Mouse (Mus musculus): ENCODE data around the gene Mylip. TPM values are rescaled to one million over a fixed set of nuclear protein-coding genes. Genes with fewer than 3 reads are reported as not detected.
A peak's percentile ranks its signal among the peaks of the same experiment; 100 is the strongest.

Mylip gene
- polyA plus RNA-seq (2016; fragmentation: Nextera tagmentation; extraction: Ambion mirVana), result 33.1 and 33.7 TPM in 2 replicates

DNA sequence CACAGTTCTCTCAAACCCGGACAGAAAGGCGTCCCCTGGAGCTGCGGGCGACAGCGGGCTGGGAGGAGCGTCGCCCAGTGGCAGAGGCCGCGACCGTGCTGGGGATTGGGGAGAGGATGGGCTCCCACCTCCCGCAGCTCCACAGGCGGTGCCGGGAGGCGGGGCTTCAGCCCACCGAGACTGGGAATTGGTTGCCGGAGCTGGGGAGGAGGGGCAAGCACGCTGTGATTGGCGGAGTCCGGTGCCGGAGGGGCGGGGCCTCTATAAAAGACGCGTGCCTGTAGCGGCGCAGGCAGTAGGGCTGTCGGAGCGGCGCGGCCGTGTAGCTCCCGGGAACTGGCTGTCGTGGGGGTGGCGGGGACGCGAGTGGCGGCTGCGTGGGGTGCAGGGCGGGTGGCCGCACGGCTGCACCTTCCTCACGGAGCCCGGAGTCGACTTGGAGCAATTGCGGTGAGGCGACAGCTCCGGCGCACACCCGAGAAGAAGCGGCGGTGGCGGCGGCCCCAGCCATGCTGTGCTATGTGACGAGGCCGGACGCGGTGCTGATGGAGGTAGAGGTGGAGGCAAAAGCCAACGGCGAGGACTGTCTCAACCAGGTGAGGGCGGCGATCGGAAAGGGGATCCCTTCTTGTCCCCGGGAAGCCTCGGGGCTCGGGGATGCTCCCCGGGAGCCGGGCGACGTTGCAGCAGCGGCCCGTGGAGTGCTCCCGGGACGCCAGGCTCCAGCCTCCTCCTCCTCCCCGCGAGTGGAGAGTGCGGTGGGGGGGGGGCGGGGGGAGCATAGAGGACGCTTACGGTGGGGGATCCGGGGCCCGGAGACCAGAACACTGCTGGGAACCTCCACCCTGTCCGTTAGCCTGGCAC lies at the start of gene Mylip:
Mylip (plus strand) TSS at position 295 of the 864 bp plus-strand sequence.
- ATAC-seq (ENCODE audit: insufficient number of reproducible peaks, insufficient read depth, low FRiP score, low TSS enrichment), result peak; percentile 93
- peak within 1 kb of the TSS; percentile 76 for H3K4me2 ChIP-seq (replicated peaks)
- under 1% methylated on average over 78 of the region's 81 CpGs for WGBS

DNA sequence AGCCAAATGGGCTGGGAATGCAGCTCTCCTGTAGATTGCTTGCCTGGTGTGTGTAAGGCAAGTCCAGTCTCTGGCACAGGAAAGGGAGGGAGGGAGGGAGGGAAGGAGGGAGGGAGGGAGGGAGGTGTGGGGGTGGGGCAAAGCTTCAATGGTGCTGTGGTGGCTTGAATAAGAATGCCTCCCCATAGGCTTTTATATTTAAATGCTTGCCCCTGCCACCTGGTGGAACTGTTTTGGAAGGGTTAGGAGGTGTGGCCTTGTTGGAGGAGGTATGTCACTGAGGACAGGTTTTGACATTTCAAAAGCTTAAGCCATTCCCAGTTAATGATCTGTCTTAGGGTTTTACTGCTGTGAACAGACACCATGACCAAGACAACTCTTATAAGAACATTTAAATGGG lies 47.6 kb upstream of the Mylip start:
- peaks cover 16% of the 10 kb centered on the region for H3K4me1 ChIP-seq
- ATAC-seq (ENCODE audit: insufficient number of reproducible peaks, insufficient read depth, low FRiP score, low TSS enrichment), result no peak

More for the DNA sequence above, at the start of gene Mylip:
- H3K36me3 ChIP-seq, result no peaks in the 10 kb centered on the region
- peak within 1 kb of the TSS; percentile 72 for H3K4me3 ChIP-seq
- H3K9me3 ChIP-seq, result no peaks in the 10 kb centered on the region
- peaks cover 33% of the 10 kb centered on the region for H3K4me1 ChIP-seq
- H3K27me3 ChIP-seq, result no peaks in the 10 kb centered on the region
- H3K9ac ChIP-seq, result peak within 1 kb of the TSS; percentile 90
- peak within 1 kb of the TSS; percentile 96 for H3K27ac ChIP-seq

DNA sequence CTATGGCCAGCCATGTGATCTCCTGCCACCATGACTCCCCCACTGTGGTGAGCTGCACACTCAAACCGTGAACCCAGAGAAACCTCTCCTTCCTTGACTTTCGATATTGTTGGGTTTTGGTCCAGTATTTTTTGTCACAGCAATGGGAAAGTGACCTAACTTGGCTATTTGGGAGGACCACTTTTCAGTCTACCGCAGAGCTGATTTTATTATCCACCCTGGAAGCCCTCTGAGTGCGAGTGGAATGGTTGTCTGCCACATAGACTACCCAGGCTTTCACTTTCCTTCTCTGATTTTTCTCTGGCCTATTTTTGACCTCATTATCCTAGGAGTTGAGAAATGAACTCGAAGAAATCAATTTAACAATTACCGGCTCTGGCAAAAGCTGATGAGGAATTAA lies 46.0 kb upstream of the Mylip start:
- Histone ChIP-seq H3K4me1 (peaks cover 16% of the 10 kb centered on the region), H3K9me3 (no peaks in the 10 kb centered on the region), H3K36me3 (no peaks in the 10 kb centered on the region), H3K27ac (no peak overlapping the region), H3K4me2 (replicated peaks) (no peak overlapping the region), H3K9ac (no peak overlapping the region), H3K27me3 (no peaks in the 10 kb centered on the region), H3K4me3 (no peak overlapping the region)
- WGBS, result 76% methylated on average over 6 of the region's 6 CpGs
- ATAC-seq (ENCODE audit: insufficient number of reproducible peaks, insufficient read depth, low FRiP score, low TSS enrichment), result no peak

More for the DNA sequence above, 47.6 kb upstream of the Mylip start:
- no peaks in the 10 kb centered on the region for H3K9me3 ChIP-seq
- H3K27ac ChIP-seq, result no peak overlapping the region
- no peaks in the 10 kb centered on the region for H3K27me3 ChIP-seq
- no peak overlapping the region for H3K4me2 ChIP-seq (replicated peaks)
- no peak overlapping the region for H3K4me3 ChIP-seq
- no peaks in the 10 kb centered on the region for H3K36me3 ChIP-seq
- no peak overlapping the region for H3K9ac ChIP-seq

DNA sequence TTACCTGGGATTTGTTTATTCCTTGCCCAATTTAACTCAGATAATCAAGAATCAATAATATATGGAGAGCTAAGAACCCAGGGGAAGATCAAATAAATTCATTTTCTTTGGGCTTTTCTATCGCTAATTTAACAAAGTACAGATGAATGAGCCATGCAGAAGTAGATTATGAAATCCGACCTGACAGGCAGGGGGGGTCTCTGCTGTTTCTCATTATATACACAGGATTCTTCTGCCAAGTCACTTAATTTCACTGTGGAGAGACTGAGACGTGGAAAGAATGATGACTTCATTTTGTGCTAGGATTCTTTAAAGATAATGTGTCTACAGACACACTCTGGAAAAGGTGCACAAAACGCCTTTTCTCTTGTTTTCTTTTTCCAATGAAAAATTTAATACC lies 45.6 kb upstream of the Mylip start:
- Histone ChIP-seq H3K4me2 (replicated peaks) (no peak overlapping the region), H3K9ac (no peak overlapping the region), H3K36me3 (no peaks in the 10 kb centered on the region), H3K27ac (no peak overlapping the region), H3K9me3 (no peaks in the 10 kb centered on the region), H3K27me3 (no peaks in the 10 kb centered on the region), H3K4me3 (no peak overlapping the region), H3K4me1 (peaks cover 16% of the 10 kb centered on the region)
- no peak for ATAC-seq (ENCODE audit: insufficient number of reproducible peaks, insufficient read depth, low FRiP score, low TSS enrichment)
- WGBS, result 34% methylated on average over 4 of the region's 4 CpGs

DNA sequence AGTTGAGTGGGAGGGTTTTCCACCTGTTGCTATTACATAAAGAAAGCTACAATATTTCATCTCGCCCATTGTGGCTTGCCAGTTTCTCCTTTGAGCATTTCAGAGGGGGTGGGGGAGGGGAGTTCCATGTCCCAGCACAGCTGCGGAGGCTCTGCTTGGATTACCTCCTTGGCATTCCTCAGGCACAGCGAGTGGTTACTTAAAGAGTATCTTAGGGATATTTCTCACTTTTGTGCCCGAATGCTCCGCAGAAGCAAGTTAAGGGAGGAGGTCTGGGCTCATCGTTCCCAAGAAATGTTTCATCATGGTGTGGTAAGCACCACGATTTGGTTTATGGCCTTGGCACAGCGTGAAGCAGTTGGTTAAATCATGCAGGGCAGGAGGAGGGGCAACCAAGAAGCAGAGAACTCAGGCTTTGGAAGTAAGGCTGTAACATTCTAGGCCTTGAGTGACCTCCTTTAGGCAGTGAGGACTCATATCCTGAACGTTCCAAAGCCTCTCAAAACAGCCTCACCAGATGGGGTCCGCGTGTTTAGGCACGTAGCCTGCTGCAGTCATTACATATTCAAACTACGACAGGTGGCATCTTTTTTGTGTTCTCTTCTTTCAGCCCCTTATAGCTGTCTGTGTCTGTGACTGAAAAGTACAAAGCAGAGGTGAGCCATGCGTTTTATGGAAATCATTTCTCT lies 43.9 kb upstream of the Mylip start:
- Histone ChIP-seq H3K4me3 (no peak overlapping the region), H3K27me3 (no peaks in the 10 kb centered on the region), H3K9me3 (no peaks in the 10 kb centered on the region), H3K27ac (0 out of 2 replicates have a peak overlapping the region, but pooled peaks have one; percentile 41), H3K9ac (no peak overlapping the region), H3K36me3 (no peaks in the 10 kb centered on the region), H3K4me1 (peaks cover 16% of the 10 kb centered on the region), H3K4me2 (replicated peaks) (peak overlapping the region; percentile 15)
- WGBS, result 22% methylated on average over 14 of the region's 14 CpGs
- ATAC-seq (ENCODE audit: insufficient number of reproducible peaks, insufficient read depth, low FRiP score, low TSS enrichment), result no peak

DNA sequence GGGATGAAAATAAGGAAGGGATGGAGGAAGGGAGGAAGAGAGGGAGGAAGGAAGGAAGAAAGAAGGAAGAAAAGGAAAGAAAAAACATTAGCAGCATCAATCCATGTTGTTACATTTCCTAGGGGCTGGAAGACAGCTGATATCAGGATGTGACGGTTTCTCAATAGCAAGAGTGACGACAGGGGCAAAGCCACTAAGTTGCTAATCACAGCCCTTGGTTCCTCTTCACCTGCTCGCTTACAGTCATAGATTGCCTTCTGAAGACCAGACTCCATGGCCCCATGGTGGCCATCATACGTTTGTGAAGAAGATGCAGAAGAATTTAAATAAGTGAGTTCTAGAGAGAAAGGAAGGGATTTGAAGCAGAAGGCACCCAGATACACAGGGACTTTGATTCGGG lies 38.1 kb upstream of the Mylip start:
- Histone ChIP-seq H3K9ac (no peak overlapping the region), H3K27ac (no peak overlapping the region), H3K4me1 (no peaks in the 10 kb centered on the region), H3K36me3 (no peaks in the 10 kb centered on the region), H3K27me3 (no peaks in the 10 kb centered on the region), H3K9me3 (no peaks in the 10 kb centered on the region), H3K4me3 (no peak overlapping the region), H3K4me2 (replicated peaks) (no peak overlapping the region)
- 79% methylated on average over 5 of the region's 5 CpGs for WGBS
- no peak for ATAC-seq (ENCODE audit: insufficient number of reproducible peaks, insufficient read depth, low FRiP score, low TSS enrichment)

DNA sequence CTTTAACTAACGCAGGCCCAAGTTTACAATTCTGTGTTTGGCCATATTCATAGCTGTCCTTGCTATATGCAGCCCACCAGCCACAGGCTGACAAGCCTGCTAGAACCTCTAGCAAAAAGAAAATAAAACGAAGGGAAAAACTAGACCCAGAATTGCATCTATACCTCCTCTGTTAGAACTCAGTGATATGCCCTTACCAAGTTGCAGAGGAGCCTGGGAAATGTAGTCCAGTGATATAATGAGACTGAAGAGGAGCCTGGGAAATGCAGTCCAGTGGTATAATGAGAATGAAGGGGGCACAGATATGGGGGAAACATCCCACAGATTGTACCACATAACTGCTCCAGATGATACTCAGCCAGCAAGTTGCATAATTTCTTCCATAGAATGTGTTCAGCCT lies 34.7 kb upstream of the Mylip start:
- Histone ChIP-seq H3K36me3 (no peaks in the 10 kb centered on the region), H3K9me3 (no peaks in the 10 kb centered on the region), H3K4me2 (replicated peaks) (no peak overlapping the region), H3K4me3 (no peak overlapping the region), H3K9ac (no peak overlapping the region), H3K27me3 (no peaks in the 10 kb centered on the region), H3K4me1 (no peaks in the 10 kb centered on the region), H3K27ac (no peak overlapping the region)
- 77% methylated on average over 2 of the region's 2 CpGs for WGBS
- no peak for ATAC-seq (ENCODE audit: insufficient number of reproducible peaks, insufficient read depth, low FRiP score, low TSS enrichment)

DNA sequence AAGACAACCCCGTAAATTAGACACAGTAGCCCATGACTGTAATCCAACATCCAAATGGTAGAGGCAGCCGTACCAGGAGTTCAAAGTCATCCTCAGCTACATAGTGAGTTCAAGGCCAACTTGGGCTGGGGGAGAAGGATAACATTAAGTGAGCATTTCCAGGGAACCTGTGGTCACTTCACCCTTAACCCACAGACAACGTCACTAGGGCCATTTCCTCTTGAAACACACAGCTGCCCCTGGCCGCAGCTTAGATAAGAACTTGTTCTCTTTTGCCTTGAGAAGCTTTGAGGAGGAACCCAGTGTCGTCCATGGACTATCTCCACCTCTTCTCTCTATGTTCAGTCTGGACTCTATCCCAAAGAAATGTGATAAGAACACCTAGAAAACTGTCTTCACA lies 31.3 kb upstream of the Mylip start:
- Histone ChIP-seq H3K4me3 (no peak overlapping the region), H3K27ac (no peak overlapping the region), H3K9ac (no peak overlapping the region), H3K9me3 (no peaks in the 10 kb centered on the region), H3K36me3 (no peaks in the 10 kb centered on the region), H3K4me2 (replicated peaks) (no peak overlapping the region), H3K27me3 (0 out of 2 replicates have a peak, but pooled peaks cover 2% of the 10 kb centered on the region), H3K4me1 (no peaks in the 10 kb centered on the region)
- WGBS, result 91% methylated on average over 5 of the region's 5 CpGs
- no peak for ATAC-seq (ENCODE audit: insufficient number of reproducible peaks, insufficient read depth, low FRiP score, low TSS enrichment)

DNA sequence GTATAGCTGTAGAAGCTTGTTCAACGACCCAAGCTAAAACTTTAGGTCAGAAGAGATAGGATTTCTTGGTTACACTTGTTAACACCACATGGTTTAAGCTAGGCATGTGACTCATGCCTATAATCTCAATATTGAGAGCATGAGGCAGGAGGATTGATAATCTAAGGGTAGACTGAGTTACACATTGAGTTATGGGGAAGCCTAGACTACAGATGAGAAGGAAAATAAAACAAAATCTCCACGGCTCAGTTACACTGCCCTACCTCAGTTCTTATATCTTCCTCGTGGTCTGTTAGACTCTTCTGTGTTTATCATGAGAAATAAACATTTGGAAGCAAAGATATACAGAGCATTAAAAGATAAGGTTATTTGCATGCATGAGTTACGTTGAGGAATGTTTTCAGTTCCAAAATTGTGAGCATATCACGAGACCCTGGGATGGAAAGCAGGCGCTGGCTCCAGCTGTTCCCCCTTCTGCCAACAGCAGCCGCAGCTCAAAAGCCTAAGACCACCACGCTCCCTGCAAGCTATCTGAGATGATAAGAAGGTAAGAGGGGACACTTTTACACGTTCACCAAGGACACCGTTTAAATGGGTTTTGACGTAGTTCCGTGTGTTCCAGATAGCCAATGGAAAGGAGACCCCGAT lies 30.7 kb upstream of the Mylip start:
- no peak overlapping the region for H3K4me2 ChIP-seq (replicated peaks)

DNA sequence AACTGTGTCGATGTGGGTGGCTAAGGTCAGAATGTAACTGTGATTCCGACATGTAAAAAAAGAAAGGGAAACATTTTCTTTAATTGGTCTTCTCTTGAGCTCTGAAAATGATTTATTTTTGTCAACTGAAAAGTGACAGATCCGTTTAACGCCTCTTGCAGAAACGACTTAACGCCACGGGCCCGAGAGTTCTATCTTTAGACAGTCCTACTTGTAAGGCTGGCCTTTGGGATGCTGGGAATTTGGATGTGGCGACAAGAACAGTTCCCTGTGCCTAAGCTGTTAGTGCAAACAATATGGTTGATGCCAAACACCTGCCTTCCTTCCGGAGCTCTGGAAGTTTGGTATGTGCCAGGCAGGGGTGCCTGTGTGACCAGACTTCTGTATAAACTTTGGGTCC lies 23.8 kb upstream of the Mylip start:
- no peak for ATAC-seq (ENCODE audit: insufficient number of reproducible peaks, insufficient read depth, low FRiP score, low TSS enrichment)

More for the DNA sequence above, 30.7 kb upstream of the Mylip start:
- Histone ChIP-seq H3K9me3 (no peaks in the 10 kb centered on the region), H3K27me3 (0 out of 2 replicates have a peak, but pooled peaks cover 2% of the 10 kb centered on the region), H3K36me3 (no peaks in the 10 kb centered on the region), H3K27ac (no peak overlapping the region), H3K4me1 (no peaks in the 10 kb centered on the region), H3K4me3 (no peak overlapping the region), H3K9ac (no peak overlapping the region)
- ATAC-seq (ENCODE audit: insufficient number of reproducible peaks, insufficient read depth, low FRiP score, low TSS enrichment), result no peak
- 82% methylated on average over 13 of the region's 13 CpGs for WGBS

DNA sequence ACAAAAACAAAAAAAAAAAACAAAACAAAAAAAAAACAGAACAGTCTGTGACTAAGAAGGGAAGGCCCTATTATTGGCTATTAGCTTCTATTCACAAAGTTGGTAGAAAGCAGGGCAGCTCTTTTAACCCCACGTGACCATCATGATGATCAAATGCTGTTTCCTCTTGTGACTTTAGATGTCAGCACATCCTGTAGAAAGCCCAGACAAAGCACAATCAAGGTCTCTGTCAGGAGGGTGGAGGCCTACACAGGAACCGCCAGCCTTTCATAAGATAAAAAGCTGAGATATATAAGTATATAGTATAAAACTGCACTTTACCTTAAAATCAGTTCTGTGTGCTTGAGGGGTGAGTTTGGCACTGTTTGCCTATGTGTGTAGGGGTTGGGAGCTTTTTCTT lies 17.9 kb upstream of the Mylip start:
- Histone ChIP-seq H3K27ac (no peak overlapping the region), H3K9ac (no peak overlapping the region), H3K4me3 (no peak overlapping the region), H3K4me1 (peaks cover 6% of the 10 kb centered on the region), H3K36me3 (no peaks in the 10 kb centered on the region), H3K4me2 (replicated peaks) (no peak overlapping the region), H3K9me3 (no peaks in the 10 kb centered on the region), H3K27me3 (no peaks in the 10 kb centered on the region; the same call in 1 of the 2 replicates)
- WGBS, result 61% methylated on average over 2 of the region's 2 CpGs
- no peak for ATAC-seq (ENCODE audit: insufficient number of reproducible peaks, insufficient read depth, low FRiP score, low TSS enrichment)

More for the DNA sequence above, 23.8 kb upstream of the Mylip start:
- 83% methylated on average over 10 of the region's 10 CpGs for WGBS
- Histone ChIP-seq H3K27me3 (0 out of 2 replicates have a peak, but pooled peaks cover 2% of the 10 kb centered on the region), H3K4me1 (no peaks in the 10 kb centered on the region), H3K27ac (no peak overlapping the region), H3K36me3 (no peaks in the 10 kb centered on the region), H3K9me3 (no peaks in the 10 kb centered on the region), H3K4me3 (no peak overlapping the region), H3K4me2 (replicated peaks) (no peak overlapping the region), H3K9ac (no peak overlapping the region)
